Mouse (Mus musculus) lung, postnatal 4 days (tissue): ENCODE results near the gene Sugp1.
"Not testable (repeated sequence)": the region's sequence is repeated elsewhere in the genome, so short reads cannot be mapped to it uniquely, and the experiment has no call there.

Experiments used
- DNase-seq, 2 experiments: peaks; one replicate each; pipeline ENCODE4 v3.0.0; 2021

Gene Sugp1

DNA sequence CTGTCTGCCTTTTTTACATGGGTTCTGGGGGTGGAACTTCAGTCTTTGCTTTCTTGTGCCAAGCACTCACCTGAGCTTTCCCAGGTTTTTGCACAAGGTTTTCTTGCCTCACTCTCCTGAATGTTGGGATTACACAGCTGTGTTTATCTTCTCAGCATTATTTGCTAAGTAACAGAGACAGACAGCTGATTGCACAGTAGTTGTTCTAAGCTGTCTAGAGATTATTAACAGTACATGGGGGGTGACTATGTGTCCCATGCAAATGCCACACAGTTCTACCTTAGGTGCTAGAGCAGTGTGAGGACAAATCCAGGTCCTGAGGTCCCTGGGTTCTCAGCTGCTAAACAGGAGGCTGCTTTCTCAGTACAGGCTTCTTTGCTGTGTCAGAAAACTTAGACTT is 7.0 kb downstream of the Sugp1 start:
- no peak for DNase-seq

DNA sequence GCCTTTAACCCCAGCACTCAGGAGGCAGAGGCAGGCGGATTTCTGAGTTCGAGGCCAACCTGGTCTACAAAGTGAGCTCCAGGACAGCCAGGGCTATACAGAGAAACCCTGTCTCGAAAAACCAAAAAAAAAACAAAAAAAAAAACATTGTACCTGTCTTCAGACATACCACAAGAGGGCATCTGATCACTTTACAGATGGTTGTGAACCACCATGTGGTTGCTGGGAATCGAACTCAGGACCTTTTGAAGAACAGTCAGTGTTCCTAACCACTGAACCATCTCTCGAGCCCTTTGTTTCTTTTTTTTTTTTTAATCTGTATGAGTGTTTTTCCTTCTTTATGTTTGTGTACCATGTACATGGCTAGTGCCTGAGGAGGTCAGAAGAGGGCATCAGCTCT is 7.8 kb downstream of the Sugp1 start:
- DNase-seq = not testable (repeated sequence)

DNA sequence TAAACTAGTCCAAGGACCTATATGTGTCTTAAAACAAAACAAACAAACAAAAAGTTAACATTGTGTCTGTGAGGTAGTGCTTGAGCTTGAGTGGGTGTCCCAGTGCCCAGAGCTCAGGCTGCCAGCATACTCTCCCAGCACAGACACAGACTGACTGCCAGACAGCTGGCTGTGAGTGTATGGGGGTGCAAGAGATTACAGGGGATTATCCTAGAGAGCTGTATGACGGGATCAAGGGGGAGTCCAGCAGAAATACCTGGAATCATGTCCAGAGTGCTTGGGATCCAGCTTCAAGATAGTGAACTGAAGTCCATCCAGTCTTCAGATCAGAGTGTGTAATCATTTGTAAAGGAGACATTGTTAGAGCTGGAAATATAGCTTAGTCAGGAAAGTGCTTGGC is 15.1 kb downstream of the Sugp1 start:
- DNase-seq = no peak

DNA sequence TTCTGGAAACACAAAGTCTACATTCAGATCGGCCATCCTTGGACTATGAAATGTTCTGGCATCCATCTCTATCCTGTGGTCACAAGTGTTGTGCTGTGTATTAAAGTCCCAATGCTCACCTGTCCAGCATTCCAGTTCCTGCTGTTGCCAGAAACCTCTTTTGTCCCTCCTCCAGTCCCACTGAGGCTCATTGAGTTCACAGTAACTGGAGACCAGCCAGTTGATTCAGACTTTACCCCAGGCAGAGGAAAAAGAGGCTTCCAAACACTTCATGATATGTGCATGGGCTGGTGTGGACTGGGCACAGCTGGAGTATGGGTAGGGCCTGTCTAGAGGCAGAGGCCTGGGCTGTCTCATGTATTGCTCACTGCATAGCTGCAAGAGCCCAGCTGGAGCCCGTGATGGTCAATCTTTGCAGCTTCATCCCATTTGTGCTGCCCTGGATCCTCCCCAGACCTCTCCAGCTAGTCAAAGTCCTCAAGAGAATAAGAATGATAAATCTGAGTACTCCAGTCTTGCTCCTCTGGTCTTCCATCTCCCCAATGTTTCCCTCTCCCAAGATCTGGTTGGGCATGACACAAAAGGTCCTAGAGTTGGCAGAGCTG is 29.3 kb downstream of the Sugp1 start:
- peak in 1 of 2 experiments; percentile 78 for DNase-seq

DNA sequence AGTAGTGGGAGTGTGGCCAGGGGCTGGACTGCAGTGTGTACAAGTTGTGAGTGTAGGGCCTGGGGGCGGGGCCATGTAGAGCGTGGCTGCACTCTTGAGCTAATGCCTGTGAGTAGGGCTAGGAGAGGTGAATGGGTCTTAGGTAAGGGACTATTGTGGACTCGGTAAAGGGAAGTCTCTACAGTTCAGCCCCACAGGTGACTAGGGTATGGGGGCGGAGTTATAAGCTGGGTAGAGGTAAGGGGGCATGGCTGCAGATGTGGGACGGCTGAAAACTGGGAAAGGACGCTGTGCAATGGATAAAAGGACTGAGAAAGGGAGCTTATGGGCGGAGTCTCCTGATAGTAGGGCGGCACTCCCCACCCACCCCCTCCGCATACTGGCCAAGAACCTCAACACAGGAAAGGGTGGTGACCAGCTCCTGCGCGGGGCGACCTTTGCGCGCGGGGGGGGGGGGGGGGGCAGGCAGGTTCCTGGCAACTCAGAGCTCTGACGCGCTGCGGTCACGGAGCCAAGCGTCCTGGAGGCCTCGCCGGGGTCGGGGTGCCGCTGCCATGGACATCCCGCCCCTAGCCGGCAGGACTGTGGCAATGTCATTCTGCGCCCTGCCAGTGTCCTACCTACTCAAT is 29.9 kb downstream of the Sugp1 start, which contains the start of gene Tm6sf2:
Gene Tm6sf2 (plus strand): TSS at position 484 of the 629 bp plus-strand sequence.
- DNase-seq = peak; percentile 55 to 69

DNA sequence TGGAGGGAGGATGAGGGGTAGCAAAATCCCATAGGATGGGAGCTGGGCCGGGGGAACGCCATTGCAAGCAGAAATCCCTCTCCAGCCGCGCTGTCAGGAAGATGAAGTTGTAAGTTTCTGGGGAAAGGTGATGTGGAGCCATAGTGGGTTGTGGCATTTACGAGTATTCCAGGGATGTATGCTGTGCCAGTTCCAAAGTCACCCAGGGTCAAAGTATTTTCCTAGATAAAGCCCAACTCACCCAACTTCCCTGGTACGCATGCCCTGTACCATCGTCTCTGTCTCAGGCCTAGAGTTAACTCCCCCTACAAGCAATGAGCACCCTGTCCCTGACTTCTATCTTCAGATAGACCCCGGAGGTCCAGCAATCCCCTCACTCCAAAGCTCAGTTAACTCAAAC is 30.5 kb downstream of the Sugp1 start:
- no peak for DNase-seq

DNA sequence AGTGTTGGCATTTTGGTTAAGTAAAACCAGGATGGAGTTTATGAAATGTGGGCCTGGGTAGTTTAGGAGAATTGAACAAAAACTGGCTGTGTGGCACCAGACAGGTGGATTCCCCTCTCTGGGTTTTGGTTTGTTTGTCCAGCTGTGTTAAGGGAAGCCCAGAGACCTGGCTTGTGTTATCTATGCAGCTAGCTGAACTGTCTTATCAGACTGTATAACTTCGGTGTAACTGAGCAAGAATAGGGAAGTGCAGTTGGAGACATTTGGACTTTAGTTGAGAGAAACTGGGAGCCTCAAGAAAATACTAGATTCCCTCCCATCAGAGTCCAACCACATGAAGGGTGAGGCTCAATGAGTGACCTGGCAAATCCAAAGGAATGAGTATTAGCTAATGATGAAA is 31.1 kb downstream of the Sugp1 start:
- DNase-seq = no peak

DNA sequence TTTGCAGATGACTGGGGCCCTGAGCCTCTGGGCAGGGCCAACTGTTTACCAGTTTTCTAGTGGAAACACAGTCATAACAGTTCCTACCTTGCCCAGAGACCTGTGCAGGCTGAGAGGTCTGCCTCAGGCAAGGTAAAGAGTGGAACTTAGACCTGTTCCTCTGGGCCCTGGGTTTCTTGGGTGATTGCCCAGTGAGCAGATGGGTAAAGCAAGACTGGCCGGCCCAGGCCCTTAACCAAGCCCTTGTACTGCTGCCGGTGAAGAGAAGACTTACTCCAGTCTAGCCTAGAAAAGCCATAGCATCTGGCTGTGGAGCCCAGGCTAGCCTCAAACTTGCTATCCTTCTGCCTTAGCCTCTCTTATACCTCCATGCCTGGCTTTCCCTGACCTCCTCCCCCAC is 39.4 kb downstream of the Sugp1 start:
- DNase-seq = no peak

DNA sequence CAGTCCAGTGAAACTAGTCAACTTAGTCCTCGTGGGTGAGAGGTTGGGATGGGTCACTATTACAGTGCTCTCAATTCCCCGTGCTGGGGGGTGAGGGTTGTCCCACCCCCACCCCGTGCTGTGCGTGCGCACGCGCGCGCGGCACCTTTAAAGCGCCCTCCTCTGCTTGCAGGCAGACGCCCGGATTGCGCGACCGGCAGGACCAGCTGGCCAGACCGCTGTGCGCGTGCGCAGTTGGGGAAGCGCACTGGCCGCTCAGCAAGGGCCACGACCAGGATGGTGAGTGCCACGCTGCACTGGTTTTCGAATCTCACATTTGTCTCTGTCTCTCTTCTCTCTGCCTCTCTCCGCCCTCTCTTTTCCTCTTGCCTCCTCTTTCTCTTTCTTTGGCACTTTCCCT is 40.7 kb downstream of the Sugp1 start, which contains the start of gene Hapln4:
Gene Hapln4 (plus strand): TSS at position 173 of the 400 bp plus-strand sequence.
- peak; percentile 20 to 56 for DNase-seq

DNA sequence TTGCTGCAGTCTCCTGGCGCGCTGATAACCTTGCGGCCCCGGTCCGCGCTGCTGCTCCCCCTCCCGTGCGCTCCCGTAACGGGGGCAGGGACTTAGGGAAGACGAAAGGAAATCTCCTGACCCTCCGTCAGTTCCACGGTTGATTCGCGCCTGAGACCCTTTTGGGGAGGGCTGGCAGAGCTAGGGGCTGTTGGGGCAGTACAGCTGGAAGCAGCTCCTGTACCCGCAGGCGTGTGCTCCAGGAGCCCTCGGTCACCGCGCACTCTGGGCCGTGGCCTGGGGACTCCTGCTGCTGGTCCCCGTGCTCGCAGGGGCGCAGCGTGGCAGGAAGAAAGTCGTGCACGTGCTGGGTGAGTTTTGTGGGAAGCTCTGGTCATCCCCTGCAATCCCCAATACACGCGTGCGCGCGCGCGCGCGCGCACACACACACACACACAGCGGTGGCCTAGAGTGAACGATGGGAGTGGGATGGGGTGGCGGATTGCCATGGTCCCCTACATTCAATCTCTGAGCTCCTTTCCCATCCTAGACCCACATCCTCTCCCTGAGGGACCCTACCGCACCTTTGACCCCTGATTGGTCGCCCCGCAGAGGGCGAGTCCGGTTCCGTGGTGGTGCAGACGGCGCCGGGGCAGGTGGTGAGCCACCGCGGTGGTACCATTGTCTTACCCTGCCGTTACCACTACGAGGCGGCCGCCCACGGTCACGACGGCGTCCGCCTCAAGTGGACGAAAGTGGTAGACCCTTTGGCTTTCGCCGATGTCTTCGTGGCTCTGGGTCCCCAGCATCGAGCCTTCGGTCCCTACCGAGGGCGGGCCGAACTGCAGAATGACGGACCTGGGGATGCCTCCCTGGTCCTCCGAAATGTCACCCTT is 41.8 kb downstream of the Sugp1 start:
- DNase-seq = no peak

DNA sequence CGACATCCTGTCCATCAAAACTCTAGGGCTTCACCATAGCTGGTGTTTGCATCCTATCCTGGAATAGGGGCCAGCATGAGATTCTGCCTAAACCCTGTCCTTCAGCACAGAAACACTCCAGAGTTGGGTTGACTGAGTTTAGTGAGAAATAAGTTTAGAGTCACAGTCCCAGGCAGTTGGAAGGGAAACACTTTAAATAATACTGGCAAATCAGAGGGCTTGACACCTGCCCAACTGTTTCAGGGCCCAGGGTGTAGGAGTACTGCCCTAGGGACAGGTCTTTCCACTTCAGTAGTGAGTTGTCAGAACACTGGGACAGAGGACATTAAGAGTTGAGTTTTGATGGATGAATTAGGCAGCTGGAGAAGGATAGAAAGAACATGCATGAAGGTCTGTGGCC is 43.5 kb downstream of the Sugp1 start:
- no peak for DNase-seq

DNA sequence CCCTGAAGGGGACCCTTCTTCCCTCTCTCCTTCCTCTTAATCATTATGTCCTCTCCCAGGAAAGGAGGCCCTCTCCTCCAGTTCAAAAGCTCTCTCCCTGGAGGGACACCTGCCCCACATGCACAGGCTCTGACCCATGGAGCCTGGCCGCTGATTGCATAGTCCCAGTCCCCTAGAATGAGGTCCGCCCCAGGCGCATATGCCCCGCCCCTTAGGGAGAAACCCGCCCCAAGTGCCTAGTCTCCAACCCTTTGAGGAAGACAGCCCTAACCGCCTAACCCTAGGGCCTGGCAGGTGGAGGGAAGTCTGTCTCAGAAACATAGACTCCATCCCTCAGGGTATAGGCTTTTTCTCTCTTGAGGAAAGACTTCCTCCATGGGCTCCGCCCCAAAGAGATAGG is 44.6 kb downstream of the Sugp1 start:
- no peak for DNase-seq

DNA sequence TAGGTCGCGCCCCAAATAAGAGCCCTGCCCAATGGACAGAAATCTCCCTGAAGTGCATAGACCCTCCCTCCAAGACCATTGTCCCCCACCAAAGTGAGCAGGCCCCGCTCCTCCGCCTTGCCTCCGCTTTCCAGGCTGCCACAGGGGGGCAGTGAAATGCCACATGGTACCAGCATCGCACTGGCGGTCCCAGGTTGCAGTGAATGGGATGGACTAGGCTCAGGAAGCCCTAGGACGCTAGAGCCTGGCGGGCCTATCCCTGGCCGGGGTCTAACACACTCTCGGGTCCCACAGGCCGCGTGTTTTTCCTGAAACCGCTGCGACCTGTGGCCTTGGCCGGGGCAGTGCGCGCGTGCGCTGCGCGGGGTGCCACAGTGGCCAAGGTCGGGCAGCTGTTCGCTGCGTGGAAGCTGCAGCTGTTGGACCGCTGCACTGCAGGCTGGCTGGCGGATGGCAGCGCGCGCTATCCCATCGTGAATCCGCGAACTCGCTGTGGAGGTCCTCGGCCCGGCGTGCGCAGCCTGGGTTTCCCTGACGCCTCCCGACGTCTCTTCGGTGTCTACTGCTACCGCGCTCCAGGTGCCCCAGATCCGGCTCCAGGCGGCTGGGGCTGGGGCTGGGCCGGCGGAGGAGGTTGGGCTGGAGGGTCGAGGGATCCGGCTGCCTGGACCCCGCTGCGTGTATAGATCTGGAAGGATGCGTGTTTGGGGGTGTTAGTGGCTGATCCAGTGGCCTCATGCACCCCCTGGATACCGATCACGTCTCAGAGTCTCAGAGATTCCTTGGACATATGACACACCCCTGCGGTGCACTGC is 45.4 kb downstream of the Sugp1 start:
- peak; percentile 34 to 47 for DNase-seq

DNA sequence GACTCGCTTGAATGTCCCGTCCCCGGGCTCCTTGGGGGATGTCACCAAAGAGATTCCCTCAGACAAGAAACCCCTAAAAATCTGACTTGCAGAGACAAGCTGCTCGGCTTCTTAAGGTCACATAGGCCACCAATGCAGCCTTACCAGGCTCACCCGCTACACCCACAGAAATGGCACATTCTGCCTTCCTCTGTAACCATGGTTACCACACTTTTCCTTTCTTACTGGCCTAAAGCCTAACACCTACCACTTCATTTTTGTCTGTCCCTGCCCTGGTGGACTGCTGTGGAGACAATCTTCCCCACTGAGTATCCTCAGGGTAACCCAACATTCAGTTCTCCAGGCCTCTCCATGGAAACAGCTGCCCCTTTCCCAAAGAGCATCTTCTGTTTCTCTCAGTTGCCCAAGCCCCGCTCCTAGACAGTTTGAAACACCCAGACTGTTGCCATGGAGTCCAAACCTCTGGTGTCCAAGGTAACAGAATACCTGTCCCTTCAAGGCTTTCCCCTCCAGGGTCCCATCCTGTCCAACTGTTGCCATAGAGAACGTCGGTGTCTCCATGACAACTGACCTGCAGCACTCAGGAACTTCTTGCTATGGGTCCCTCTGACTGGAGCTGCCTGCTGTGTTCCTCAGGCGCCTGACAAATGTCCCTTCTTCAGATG is 46.8 kb downstream of the Sugp1 start:
- no peak for DNase-seq

DNA sequence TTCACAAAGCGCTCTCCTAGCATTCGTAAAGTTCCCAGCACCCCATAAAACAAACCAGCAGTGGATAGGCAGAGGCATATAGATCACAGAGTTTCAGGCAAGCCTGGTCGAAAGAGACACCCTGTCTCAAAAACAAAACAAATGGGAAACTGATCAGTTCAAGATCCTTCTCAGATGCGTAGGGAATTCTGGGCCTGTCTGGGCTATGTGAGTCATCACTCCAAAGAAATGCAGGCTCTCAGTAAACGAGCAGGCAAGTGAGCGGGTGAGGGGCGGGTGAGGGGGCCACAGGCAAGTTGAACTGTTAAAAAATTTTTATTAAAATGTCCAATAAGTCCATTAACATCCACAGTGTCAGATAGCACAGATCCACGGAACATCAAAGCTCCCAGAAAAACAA is 50.2 kb downstream of the Sugp1 start:
- no peak for DNase-seq

DNA sequence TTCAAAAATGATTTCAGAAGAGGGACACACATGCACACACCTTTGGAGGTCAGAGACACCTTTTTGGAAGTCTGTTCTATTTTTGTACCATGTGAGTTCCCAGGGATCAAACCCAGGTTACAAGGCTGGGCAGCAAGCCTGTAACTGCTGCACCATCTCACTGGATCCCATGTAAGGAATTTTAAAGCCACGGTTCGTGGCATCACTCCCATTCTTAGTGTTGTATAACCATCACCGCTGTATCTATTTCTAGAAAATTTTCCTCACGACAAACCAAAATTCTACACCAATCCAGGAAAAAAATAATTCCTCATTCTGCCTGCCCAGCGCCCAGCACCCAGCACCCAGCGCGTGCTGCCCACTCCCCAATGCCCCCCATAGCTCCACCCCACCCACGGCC is 56.7 kb downstream of the Sugp1 start:
- no peak for DNase-seq

DNA sequence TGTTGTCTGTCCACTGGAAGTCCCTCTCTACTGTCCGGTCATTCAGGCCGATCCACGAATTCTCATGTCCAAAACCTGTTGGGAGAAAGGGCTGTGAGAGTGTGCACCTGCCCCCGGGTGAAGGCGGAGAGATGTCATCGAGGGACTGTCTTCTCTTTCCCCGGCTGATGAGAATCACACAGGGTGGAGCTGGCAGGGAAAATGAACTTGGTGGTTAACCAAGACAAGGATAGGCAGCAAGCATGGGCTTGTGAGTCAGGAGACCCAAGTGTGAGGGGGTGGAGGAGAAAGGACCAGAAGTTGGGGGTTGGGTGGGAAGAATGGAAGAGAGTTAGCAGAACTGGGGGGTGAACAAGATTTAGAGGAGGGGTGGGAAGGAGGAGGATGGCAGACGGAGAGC is 57.6 kb downstream of the Sugp1 start:
- DNase-seq = no peak

DNA sequence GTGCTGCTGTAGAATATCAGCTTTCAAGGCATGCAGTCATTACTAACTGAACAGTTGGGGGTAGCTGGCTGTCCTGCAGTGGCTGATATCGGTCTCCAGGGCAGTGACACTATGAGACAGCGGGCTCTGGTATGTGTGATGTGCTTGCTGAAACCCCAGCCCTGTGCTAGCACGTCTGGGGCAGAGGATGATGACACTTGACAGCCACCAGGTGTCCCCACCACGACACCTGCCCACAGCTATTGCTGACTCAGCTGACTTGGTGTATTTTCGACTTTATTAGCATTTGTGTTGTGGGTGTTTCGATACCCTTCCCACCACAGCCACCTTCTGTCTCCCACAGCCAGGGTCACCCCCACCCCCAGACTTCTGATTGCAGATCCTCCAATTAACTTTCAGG is 61.9 kb downstream of the Sugp1 start:
- DNase-seq = peak; percentile 41 to 46

DNA sequence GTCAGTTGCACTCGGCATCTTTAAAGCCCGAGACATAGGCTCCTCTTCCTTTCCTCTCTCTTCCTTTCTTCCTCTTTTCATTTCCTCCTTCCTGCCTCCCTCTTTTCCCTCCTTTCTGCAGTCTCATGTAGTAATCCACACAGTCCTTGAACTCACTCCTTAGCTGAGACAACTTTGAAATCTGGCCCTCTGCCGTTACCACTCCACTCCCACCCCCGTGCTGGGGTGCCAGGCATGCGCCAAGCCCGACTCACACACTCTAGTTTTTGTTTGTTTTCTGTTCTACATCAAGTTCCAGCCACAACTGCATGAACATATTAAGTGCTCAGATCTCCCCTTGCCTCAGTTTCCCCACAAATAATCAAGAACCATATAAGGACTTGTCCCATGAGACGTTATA is 62.3 kb downstream of the Sugp1 start:
- no peak for DNase-seq

DNA sequence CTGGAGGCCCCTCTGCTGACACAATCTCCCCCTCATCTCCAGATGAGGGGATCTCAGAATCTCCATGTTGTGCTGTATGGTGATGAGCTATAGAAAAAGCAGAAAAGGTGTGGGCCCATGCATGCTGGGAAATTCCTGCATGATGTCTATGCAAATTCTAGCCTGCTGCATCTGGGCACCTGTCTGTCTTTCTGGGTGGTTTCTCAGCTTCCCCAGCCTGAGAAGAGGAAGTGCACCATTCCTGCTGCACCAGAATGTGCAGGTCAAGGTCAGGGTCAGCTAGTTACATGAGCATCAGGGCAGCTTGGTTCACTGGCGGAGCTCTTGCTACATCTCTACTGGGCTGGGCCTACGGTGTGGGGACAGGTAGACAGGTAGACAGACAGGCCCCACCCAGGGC is 67.8 kb downstream of the Sugp1 start:
- no peak for DNase-seq

DNA sequence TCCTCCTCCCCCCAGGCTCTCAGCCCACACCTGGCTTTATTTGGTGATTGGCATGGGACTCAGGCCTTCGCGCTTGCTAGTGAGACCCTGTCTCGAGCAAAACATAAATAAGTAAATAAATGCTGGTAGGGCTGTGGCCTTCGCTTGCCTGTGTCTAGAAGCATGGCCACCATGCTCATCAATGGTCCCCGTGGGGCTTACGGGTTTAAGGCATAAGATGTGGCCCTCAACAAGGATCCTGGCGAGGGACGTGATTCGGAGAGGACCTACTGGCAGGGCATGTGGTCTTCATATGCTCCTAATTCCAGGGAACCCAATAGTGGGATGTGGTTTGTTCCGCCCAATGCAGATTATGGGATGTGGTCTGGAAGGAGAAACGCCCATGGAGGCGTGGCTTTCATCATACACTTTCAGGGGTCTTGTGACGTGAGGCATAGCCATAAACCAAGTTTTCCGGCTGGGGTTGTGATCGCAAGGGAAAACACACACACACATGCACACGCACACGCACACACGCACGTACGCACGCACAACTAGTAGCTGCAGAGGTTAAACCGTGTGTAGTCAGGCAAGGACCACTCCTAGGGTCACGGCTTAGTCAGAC is 68.7 kb downstream of the Sugp1 start:
- no peak for DNase-seq

DNA sequence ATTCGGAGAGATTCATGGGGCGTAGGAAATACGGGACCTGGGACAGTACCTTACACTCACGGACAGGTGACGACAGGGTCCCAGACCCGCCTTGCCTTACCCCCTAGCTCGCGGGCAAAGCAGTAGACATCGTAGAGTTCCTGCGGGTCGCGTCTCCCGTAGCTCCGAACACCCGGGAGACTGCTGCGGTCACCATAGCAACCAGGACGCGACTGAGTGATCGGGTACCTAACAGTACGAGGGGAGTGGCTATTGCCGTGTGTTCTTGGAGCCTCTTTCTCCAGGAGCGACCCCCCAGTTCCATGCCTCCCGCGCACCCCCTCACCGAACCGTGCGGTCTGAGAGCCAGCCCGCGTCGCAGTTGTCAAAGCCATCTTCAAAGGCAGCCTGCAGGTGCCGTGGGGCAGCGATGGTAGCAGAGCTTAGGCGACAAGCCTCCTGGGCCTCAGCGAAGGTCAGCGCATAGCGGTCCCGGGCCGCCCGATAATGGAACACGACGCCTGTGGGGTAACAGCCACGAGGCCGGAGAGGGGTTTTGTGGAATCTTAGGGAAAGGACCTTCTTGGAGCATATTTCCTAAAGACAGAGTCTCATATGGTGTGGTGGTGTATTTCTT is 69.9 kb downstream of the Sugp1 start:
- DNase-seq = no peak
